Mouse (Mus musculus): ENCODE measurements around the gene Dgat2. TPM values are rescaled to one million over a fixed set of nuclear protein-coding genes. Genes with fewer than 3 reads are reported as not detected.
A peak's percentile ranks its signal among the peaks of the same experiment; 100 is the strongest.

Gene Dgat2
- polyA plus RNA-seq, 1 experiment: 1,082 TPM

DNA sequence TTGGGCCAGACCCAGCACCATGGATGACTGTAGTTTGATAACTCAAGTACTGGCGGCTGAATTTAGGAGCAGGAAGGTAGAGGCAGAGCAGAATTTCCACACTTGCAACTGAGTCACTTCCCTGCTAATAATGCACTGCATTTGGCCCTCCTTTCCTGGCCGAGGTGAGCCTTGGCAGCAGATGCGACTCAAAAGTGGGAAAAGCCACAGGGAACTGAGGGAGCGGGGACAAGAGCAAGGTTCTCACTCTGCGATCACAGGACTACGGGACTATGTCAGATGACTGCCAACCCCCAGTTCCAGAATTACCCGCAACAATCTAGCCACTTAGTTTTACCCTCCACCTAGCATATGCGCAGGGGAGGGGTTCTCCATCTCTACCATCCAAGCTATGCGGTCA, 3.2 kb downstream of the Dgat2 start:
- peak overlapping the region; percentile 75 for H3K4me3 ChIP-seq (ENCODE audit: insufficient read depth, low read depth, low read length)
- H3K4me1 ChIP-seq (ENCODE audit: control insufficient read depth, insufficient read depth, insufficient read length, low read length): no peaks in the 10 kb centered on the region
- H3K27ac ChIP-seq (replicated peaks; ENCODE audit: low read depth, low read length): peak overlapping the region; percentile 62

DNA sequence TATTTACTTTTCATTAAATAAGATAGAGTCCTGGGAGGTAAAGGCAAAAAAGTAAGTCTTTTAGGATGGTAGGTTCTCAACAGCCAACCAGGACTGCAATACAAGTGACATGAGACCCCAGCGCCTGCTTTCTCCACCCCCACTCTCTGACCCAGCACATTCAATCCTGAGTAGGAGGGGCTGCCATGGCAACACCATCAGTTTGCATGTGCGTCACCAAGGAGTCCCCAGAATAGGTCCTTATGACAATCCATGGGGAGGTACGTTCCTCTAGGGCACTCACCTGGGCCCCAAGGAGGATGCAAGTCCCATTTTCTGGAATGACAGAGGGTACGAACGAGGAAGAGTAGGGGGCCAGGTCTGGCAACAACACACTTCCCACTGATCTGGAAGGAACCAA, 5.1 kb downstream of the Dgat2 start:
- peak overlapping the region; percentile 47; the same call in 1 of the 2 replicates for H3K27ac ChIP-seq (replicated peaks; ENCODE audit: low read depth, low read length)
- H3K4me1 ChIP-seq (ENCODE audit: control insufficient read depth, insufficient read depth, insufficient read length, low read length): peaks cover 2% of the 10 kb centered on the region; the same call in 1 of the 2 replicates
- H3K4me3 ChIP-seq (ENCODE audit: insufficient read depth, low read depth, low read length): peak overlapping the region; percentile 52

DNA sequence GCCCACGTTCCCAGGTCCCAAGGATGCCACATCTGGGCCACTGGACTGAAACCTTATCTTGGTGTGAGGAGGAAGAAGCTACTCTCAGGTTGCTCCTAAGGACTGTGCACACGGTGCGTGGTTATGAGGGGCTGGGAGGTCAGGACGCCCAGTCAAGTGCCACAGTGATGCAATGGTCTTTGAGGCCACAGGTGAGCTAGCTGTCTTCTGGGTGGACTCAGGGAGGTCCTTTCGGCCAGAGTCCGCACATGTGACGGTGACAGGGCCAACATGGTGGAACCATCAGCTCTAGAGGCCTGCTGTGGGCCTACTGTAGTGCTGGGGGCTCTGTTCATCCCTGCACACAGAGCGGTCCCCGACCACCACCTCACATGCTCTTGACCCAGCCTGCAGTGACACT, 6.9 kb downstream of the Dgat2 start:
- Histone ChIP-seq H3K4me3 (ENCODE audit: insufficient read depth, low read depth, low read length) (peak overlapping the region; percentile 52), H3K4me1 (ENCODE audit: control insufficient read depth, insufficient read depth, insufficient read length, low read length) (peaks cover 2% of the 10 kb centered on the region; the same call in 1 of the 2 replicates), H3K27ac (replicated peaks; ENCODE audit: low read depth, low read length) (no peak overlapping the region)

DNA sequence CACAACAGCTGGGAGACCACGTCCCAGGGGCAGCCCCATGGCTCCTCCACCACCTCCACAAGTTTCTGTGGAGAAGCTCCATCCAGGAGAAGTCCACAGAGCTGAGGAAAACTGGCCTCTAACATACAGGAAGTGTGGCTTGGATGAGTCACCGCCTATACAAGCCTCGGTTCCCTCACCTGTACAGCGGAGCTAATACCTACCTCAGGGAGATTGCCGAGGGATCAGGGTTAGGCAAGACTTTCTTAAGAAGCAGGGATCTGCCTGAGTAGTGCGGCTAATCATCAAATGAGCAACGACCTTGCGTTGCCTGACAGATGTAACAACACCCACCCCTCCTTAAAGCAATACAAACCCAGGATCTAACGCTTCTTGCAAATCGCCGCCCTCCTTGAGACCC, 7.4 kb downstream of the Dgat2 start:
- Histone ChIP-seq H3K4me3 (ENCODE audit: insufficient read depth, low read depth, low read length) (peak overlapping the region; percentile 52), H3K27ac (replicated peaks; ENCODE audit: low read depth, low read length) (0 out of 2 replicates have a peak overlapping the region, but pooled peaks have one; percentile 18), H3K4me1 (ENCODE audit: control insufficient read depth, insufficient read depth, insufficient read length, low read length) (peaks cover 2% of the 10 kb centered on the region; the same call in 1 of the 2 replicates)

DNA sequence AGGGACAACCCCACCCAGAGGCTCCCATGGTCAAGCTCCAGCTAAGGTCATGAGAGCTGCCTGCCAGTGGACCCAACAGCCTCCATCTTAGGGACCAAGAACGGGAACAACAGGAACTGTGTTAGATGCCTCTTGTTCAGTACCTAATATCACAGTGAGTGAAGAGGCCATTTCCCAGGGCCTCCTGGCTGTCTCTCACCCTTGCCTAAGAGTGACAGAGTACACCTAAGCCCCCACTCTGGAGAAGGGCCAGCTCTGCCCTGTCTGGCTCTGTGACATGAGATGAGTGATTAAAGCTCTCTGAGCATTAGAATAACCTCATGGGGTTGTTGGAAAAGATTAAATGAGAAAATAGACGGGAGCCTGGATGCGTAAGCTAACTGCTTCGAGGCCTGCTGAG, 8.5 kb downstream of the Dgat2 start:
- Histone ChIP-seq H3K4me3 (ENCODE audit: insufficient read depth, low read depth, low read length) (peak overlapping the region; percentile 52; the same call in 1 of the 2 replicates), H3K4me1 (ENCODE audit: control insufficient read depth, insufficient read depth, insufficient read length, low read length) (peaks cover 2% of the 10 kb centered on the region; the same call in 1 of the 2 replicates), H3K27ac (replicated peaks; ENCODE audit: low read depth, low read length) (peak overlapping the region; percentile 18; the same call in 1 of the 2 replicates)

DNA sequence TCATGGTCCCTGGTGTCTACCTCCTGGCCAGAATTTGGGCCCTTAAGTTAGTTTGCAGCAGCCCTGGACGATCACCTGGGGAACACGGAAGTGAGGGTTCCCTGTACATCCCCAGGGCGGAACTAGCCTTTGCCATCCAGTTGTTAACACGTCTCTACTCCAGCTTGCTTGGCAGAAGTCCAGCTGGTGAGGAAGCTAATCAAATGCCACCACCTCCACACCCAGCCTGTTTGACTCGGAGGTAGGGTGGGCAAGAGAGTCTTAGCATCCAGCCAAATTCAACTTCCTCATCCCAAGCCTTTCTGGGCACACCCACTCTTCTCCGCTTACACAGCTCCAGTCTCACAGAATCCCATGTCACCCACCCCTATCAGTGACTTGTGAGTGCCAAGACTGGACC, 9.6 kb downstream of the Dgat2 start:
- Histone ChIP-seq H3K4me3 (ENCODE audit: insufficient read depth, low read depth, low read length) (peak overlapping the region; percentile 52; the same call in 1 of the 2 replicates), H3K4me1 (ENCODE audit: control insufficient read depth, insufficient read depth, insufficient read length, low read length) (peaks cover 2% of the 10 kb centered on the region; the same call in 1 of the 2 replicates), H3K27ac (replicated peaks; ENCODE audit: low read depth, low read length) (no peak overlapping the region)

DNA sequence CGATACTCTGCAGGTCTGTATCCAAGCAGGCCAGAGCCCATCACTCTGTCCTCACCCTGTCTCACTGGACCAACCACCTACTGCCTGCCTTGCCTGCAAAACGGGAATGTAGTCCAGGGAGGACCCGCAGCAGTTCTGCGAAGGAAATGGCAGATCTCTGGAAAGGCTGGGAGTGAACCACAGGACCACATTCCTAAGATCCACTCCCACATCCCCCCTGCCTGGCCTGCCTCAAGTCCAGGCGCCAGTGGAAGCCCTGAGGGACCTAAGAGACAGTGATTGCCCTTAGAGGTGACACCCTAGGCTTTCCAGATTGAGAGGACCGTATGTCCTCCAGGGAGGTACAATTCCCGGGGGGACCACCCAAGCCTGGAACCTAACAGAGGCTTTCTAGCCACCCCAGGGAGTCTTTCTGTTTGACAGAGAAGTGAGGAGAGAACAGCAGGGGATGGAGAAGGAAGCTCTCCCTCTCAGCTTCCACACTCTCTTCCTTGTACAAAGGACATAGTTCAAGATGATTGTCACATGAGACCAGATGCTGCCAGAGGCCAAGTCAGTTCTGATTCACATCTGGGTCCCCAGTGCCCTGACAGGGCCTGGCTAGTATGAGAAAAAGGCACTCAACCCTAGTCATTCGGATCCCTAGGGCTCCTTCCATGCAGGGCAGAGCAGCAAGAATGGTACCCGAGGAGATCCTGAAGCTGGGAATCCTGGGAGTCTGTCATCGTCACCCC, 10.6 kb downstream of the Dgat2 start:
- H3K4me1 ChIP-seq (ENCODE audit: control insufficient read depth, insufficient read depth, insufficient read length, low read length): peaks cover 2% of the 10 kb centered on the region; the same call in 1 of the 2 replicates
- no peak overlapping the region for H3K27ac ChIP-seq (replicated peaks; ENCODE audit: low read depth, low read length)
- no peak overlapping the region for H3K4me3 ChIP-seq (ENCODE audit: insufficient read depth, low read depth, low read length)

DNA sequence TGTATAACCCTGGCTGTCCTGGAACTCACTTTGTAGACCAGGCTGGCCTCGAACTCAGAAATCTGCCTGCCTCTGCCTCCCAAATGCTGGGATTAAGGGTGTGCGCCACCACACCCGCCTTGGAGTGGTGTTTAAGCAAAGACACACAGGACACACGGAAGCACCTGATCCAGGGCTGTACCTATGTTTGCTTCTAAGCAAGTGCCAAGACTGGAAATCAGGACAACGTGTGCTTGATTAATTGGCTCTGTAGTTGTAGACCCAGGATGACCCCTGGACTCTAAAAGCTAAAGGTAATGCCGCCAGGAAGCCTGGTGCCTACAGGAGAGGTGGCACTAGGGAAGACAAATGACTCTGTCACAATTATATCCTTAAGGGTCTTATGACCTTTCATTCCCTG, 12.0 kb downstream of the Dgat2 start:
- Histone ChIP-seq H3K4me1 (ENCODE audit: control insufficient read depth, insufficient read depth, insufficient read length, low read length) (peaks cover 2% of the 10 kb centered on the region; the same call in 1 of the 2 replicates), H3K4me3 (ENCODE audit: insufficient read depth, low read depth, low read length) (no peak overlapping the region), H3K27ac (replicated peaks; ENCODE audit: low read depth, low read length) (no peak overlapping the region)

DNA sequence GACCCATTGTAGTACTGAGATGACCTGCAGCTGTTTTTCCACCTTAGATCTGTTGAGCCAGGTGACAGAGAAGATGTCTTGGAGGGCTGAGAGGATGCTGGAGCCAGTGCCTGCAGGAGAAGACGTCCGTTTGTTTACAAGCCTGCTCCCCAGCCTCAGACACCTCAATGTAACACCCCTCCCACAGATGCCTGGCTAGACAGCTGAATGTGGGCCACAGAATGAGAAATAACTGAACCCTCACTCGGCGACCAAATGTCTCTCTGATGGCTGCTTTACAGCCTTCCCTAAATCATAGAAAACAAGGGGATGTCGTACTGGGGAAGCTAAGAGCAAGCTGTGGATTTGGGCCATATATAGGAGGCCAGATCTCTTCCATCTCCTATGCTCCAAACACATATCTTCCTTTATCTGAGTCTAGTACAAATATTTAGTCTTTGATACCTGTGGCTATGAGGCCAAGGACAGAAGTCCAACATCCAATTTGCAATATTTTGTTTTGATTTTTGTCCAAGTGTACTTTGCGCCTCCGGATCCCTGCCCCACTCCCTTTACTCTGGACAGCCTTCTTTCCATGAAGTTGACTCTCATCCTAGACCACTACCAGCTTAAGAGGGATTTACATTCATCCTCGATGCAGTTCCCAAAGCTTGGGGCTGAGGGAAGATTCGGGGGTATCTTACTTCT, 12.7 kb downstream of the Dgat2 start:
- Histone ChIP-seq H3K27ac (replicated peaks; ENCODE audit: low read depth, low read length) (no peak overlapping the region), H3K4me1 (ENCODE audit: control insufficient read depth, insufficient read depth, insufficient read length, low read length) (peaks cover 2% of the 10 kb centered on the region; the same call in 1 of the 2 replicates)

DNA sequence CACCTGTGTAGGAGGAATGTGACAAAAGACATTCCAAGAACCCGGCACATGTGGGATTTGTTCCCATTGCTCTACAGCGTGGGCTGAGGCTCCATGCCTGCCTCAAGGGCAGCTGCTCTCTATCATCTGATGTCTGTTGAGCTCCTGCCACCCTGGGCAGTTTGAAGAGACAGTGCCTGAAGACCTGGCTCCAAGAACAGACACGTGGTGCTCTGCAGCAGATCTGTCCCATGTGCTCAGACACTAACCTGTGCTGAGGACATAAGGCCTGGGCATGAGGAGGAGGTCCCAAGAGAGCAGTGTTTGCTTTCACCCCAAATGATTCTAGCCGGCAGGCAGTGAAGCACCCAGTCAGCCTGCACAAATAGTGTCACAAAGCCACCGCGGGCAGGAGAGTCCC, 13.8 kb downstream of the Dgat2 start:
- no peak overlapping the region for H3K4me3 ChIP-seq (ENCODE audit: insufficient read depth, low read depth, low read length)
- H3K4me1 ChIP-seq (ENCODE audit: control insufficient read depth, insufficient read depth, insufficient read length, low read length): peaks cover 2% of the 10 kb centered on the region; the same call in 1 of the 2 replicates
- H3K27ac ChIP-seq (replicated peaks; ENCODE audit: low read depth, low read length): no peak overlapping the region

More for the DNA sequence above, 12.7 kb downstream of the Dgat2 start:
- no peak overlapping the region for H3K4me3 ChIP-seq (ENCODE audit: insufficient read depth, low read depth, low read length)

DNA sequence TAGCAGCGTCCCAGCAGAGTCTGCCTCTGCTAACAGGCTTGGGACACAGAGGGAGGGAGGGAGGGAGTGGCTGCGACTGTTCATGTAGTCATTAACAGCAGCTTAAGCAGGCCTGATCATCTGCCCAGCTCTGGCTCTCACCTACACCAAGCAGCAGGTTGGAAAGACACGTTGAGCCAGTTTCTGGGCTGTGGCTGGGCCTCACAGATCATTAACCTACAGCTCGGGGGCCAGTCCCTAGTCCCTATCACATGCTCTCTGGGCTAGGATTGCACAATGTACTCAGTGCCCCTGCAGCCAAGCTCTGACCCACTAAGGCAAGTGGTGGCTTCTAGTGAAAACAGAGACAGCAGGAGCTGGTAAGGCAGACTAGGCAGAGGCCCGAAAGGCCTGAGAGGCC, 14.6 kb downstream of the Dgat2 start:
- Histone ChIP-seq H3K27ac (replicated peaks; ENCODE audit: low read depth, low read length) (0 out of 2 replicates have a peak overlapping the region, but pooled peaks have one; percentile 14), H3K4me1 (ENCODE audit: control insufficient read depth, insufficient read depth, insufficient read length, low read length) (no peaks in the 10 kb centered on the region; the same call in 1 of the 2 replicates), H3K4me3 (ENCODE audit: insufficient read depth, low read depth, low read length) (no peak overlapping the region)

DNA sequence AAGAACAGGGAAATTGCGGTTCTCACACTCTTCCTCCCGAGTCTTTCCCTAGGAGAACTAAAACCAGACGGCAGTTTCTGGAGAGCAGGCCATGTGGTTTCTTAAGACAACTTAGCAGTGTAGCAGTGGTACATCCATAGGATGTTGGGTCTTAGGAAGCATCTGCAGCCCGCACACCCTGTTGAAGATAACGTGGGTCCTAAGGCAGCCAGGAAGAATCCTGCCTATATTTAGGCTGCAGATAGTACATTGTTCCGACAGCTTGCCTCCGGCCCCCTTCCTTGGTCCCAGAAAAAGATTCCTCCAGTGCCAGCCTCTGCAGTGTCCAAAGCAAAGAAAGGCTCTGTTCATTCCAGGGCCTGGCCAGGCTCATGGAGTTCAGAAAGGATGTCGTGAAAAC, 16.4 kb downstream of the Dgat2 start:
- Histone ChIP-seq H3K4me1 (ENCODE audit: control insufficient read depth, insufficient read depth, insufficient read length, low read length) (peaks cover 2% of the 10 kb centered on the region; the same call in 1 of the 2 replicates), H3K4me3 (ENCODE audit: insufficient read depth, low read depth, low read length) (no peak overlapping the region), H3K27ac (replicated peaks; ENCODE audit: low read depth, low read length) (no peak overlapping the region)

DNA sequence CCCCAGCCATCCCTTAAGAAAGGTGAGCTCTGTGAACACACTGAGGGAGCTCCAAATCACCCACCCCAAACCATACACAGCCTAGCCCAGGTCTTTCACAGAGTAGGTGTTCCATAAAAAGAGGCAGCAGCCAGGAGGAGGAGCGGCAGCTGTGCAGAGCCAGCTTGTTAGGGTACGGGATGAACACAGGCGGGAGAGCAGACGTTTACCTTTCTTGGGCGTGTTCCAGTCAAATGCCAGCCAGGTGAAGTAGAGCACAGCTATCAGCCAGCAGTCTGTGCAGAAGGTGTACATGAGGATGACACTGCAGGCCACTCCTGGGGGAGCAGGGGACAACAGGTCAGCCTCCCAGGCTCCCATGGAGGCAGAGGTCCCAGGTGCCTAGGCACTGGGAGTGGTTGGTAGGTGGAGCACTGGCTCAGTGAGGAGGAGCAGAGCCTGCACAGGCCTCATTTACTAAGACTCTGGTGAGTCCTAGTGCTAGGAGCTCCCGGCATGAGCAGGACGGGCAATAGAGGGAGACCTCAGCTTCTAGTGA, 17.6 kb downstream of the Dgat2 start:
- H3K4me1 ChIP-seq (ENCODE audit: control insufficient read depth, insufficient read depth, insufficient read length, low read length): peaks cover 5% of the 10 kb centered on the region; the same call in 1 of the 2 replicates
- no peak overlapping the region for H3K27ac ChIP-seq (replicated peaks; ENCODE audit: low read depth, low read length)
- no peak overlapping the region for H3K4me3 ChIP-seq (ENCODE audit: insufficient read depth, low read depth, low read length)

DNA sequence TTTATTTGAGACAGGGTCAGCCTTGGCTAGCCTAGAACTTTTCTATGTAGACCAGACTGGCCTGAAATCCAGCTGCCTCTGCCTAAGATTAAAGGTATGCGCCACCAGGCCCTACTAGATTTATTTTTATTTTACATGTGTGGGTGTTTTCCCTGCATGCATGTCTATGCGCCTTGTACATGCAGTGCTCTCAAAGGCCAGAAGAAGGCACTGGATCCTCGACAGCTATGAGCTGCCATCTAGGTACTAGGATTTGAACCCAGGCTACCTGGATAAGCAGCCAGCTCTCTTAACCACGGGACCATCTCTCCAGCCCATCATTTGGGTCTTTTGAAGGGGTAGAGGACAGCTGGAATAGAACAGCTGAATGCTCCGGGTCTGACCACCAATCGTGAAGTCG, 20.1 kb downstream of the Dgat2 start:
- peak overlapping the region; percentile 69; the same call in 1 of the 2 replicates for H3K27ac ChIP-seq (replicated peaks; ENCODE audit: low read depth, low read length)
- peaks cover 5% of the 10 kb centered on the region; the same call in 1 of the 2 replicates for H3K4me1 ChIP-seq (ENCODE audit: control insufficient read depth, insufficient read depth, insufficient read length, low read length)

DNA sequence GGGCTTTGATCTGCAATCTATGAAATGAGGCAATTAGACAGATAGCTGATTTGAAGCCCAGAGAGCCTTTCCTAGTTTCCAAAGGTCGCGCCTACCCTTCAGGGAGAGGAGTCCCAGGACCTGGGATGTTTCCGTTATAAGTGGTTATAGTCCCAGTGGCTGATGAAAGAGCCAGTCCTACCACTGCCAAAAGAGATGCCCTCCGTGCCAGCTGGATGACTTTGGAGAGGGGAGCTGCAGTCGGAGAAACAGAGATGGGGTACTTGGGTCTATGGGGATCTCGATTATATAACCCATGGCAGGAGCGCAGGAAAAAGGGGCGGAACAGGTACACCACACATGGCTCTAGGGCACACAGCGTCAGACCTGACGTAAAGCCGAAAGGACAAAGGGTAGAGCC, 20.6 kb downstream of the Dgat2 start:
- peak overlapping the region; percentile 69 for H3K27ac ChIP-seq (replicated peaks; ENCODE audit: low read depth, low read length)
- H3K4me1 ChIP-seq (ENCODE audit: control insufficient read depth, insufficient read depth, insufficient read length, low read length): peaks cover 5% of the 10 kb centered on the region; the same call in 1 of the 2 replicates
- no peak overlapping the region for H3K4me3 ChIP-seq (ENCODE audit: insufficient read depth, low read depth, low read length)

More for the DNA sequence above, 20.1 kb downstream of the Dgat2 start:
- no peak overlapping the region for H3K4me3 ChIP-seq (ENCODE audit: insufficient read depth, low read depth, low read length)
